Mouse (Mus musculus) thymus, adult 2 months (tissue): ENCODE data around the gene Bpnt1.

ENCODE experiments used
- CTCF ChIP-seq: fragments of 200-500 bp; IDR thresholded peaks from 2 replicates; pipeline ENCODE4 v1.5.1; 2012; ENCODE audit warnings: mild to moderate bottlenecking, control low read depth, low read length, moderate library complexity, borderline replicate concordance; ENCODE audit not compliant: control insufficient read depth, poor library complexity, insufficient read depth; ENCODE audit errors: extremely low read depth
- POLR2A ChIP-seq: fragments of 200-500 bp; IDR thresholded peaks from 2 replicates; pipeline ENCODE4 v1.6.1; 2012; ENCODE audit warnings: mild to moderate bottlenecking, low read length, control low read depth, moderate library complexity; ENCODE audit not compliant: control insufficient read depth, poor library complexity, insufficient read depth; ENCODE audit errors: extremely low read depth

GRCm38 (mm10) chr1:185401615-185402014, 69.7 kb downstream of the Bpnt1 start:
- TF ChIP-seq CTCF (no peak), POLR2A (no peak)
